Mouse (Mus musculus): ENCODE measurements around the gene Hdac4.
A peak's percentile ranks its signal among the peaks of the same experiment; 100 is the strongest.

GRCm38 (mm10) chr1:92048415-92049354 is 146.8 kb downstream of the Hdac4 start:
- TF ChIP-seq EP300 (IDR thresholded peaks at IDR 0.05) (peak; percentile 50; the same call in 1 of the 2 replicates), CTCF (IDR thresholded peaks at IDR 0.05) (no peak)
